17 mouse cellular contexts compared by ENCODE assay signal in genomic region chr6:99660443-99660842, GRCm38 (mm10). TPM values are rescaled to one million over a fixed set of nuclear protein-coding genes. Genes with fewer than 3 reads are reported as not detected.
A peak's percentile ranks its signal among the peaks of the same experiment; 100 is the strongest.
DNase-seq lines count a peak whose midpoint lies in the region; ATAC-seq lines count a peak whose summit lies in the region.
"Had no signal": no experiment of that assay in that cellular context is flagged by ENCODE, and none has a peak within 500 bp of the region (broad histone marks: within the 10 kb centered on the region; RNA-seq: fewer than 3 reads in every experiment).

No protein-coding gene starts in this region.

- ATAC-seq in forebrain, embryonic 14.5 days, result no peak
- no peak for ATAC-seq in forebrain, embryonic 16.5 days
- ATAC-seq in megakaryocyte, adult 5-6 weeks (ENCODE audit: poor library complexity, severe bottlenecking), result no peak
- ATAC-seq in intestine, embryonic 16.5 days, result peak; percentile 19; the same call in 1 of the 2 replicates
- ATAC-seq: forebrain, embryonic 13.5 days; liver, embryonic 12.5 days; Patski had no signal

- H3K4me3 ChIP-seq in forebrain, embryonic 14.5 days (ENCODE audit: low read depth, low read length), result no peak overlapping the region
- H3K4me3 ChIP-seq in forebrain, embryonic 16.5 days (replicated peaks; ENCODE audit: low read length), result no peak overlapping the region
- H3K4me3 ChIP-seq in megakaryocyte, embryonic 14.5 days (replicated peaks), result peak overlapping the region; percentile 59
- H3K4me3 ChIP-seq in intestine, embryonic 16.5 days (ENCODE audit: low read length), result no peak overlapping the region
- H3K4me3 ChIP-seq: forebrain, embryonic 13.5 days; liver, embryonic 12.5 days; stomach, embryonic 15.5 days had no signal

- no peaks in the 10 kb centered on the region; the same call in 1 of the 2 replicates for H3K4me1 ChIP-seq in forebrain, embryonic 14.5 days (ENCODE audit: control insufficient read depth, insufficient read depth, low read length)
- H3K4me1 ChIP-seq in forebrain, embryonic 16.5 days (replicated peaks; ENCODE audit: control insufficient read depth, insufficient read depth, low read length), result peaks cover 9% of the 10 kb centered on the region
- H3K4me1 ChIP-seq in megakaryocyte, embryonic 14.5 days, result peaks cover 76% of the 10 kb centered on the region
- H3K4me1 ChIP-seq in intestine, embryonic 16.5 days (ENCODE audit: control insufficient read depth, insufficient read depth, low read length), result peaks cover 6% of the 10 kb centered on the region
- H3K4me1 ChIP-seq: stomach, embryonic 15.5 days had no signal

- no peaks in the 10 kb centered on the region for H3K36me3 ChIP-seq in forebrain, embryonic 14.5 days (ENCODE audit: control insufficient read depth, insufficient read depth, low read length)
- H3K36me3 ChIP-seq in forebrain, embryonic 16.5 days (ENCODE audit: control insufficient read depth, insufficient read depth), result no peaks in the 10 kb centered on the region
- H3K36me3 ChIP-seq in megakaryocyte, embryonic 14.5 days (replicated peaks; ENCODE audit: low read length), result no peaks in the 10 kb centered on the region
- H3K36me3 ChIP-seq in intestine, embryonic 16.5 days (ENCODE audit: control insufficient read depth, insufficient read depth, low read length), result no peaks in the 10 kb centered on the region
- H3K36me3 ChIP-seq: liver, embryonic 12.5 days; stomach, embryonic 15.5 days had no signal

- DNase-seq in forebrain, embryonic 14.5 days (ENCODE audit: low spot score), result no peak
- peak; percentile 56 for DNase-seq in CD4-positive, CD25-positive, alpha-beta regulatory T cell, adult 2 months (ENCODE audit: low read depth, low spot score)
- DNase-seq in left cerebral cortex, adult 11 months (ENCODE audit: low spot score), result no peak
- DNase-seq in cerebellum, postnatal 36 days, result no peak
- DNase-seq: cerebellum, adult 18-20 months; heart, adult 18-20 months; kidney, adult 11 months; kidney, postnatal 4 days; left cerebral cortex, postnatal 4 days had no signal

- 62% methylated on average over 3 of the region's 3 CpGs for WGBS in forebrain, embryonic 14.5 days
- WGBS in forebrain, embryonic 16.5 days, result 50% methylated on average over 3 of the region's 3 CpGs
- 38% methylated on average over 3 of the region's 3 CpGs for WGBS in intestine, embryonic 16.5 days

- H3K27me3 ChIP-seq in forebrain, embryonic 14.5 days (replicated peaks; ENCODE audit: control insufficient read depth, insufficient read depth, low read length), result no peaks in the 10 kb centered on the region
- no peaks in the 10 kb centered on the region for H3K27me3 ChIP-seq in forebrain, embryonic 16.5 days (replicated peaks; ENCODE audit: control insufficient read depth, insufficient read depth, low read length)
- H3K27me3 ChIP-seq in megakaryocyte, embryonic 14.5 days (replicated peaks), result peaks cover 2% of the 10 kb centered on the region
- no peaks in the 10 kb centered on the region for H3K27me3 ChIP-seq in intestine, embryonic 16.5 days (replicated peaks; ENCODE audit: control insufficient read depth, insufficient read depth, low read length)
- H3K27me3 ChIP-seq: forebrain, embryonic 13.5 days; Patski; stomach, embryonic 15.5 days had no signal

- no peaks in the 10 kb centered on the region for H3K9me3 ChIP-seq in forebrain, embryonic 14.5 days (replicated peaks; ENCODE audit: control insufficient read depth, low read length)
- H3K9me3 ChIP-seq in forebrain, embryonic 16.5 days (ENCODE audit: control insufficient read depth, low read length), result no peaks in the 10 kb centered on the region
- H3K9me3 ChIP-seq in megakaryocyte, embryonic 14.5 days, result no peaks in the 10 kb centered on the region
- H3K9me3 ChIP-seq in intestine, embryonic 16.5 days (ENCODE audit: control insufficient read depth, low read length), result no peaks in the 10 kb centered on the region
- H3K9me3 ChIP-seq: forebrain, embryonic 13.5 days; liver, embryonic 12.5 days; stomach, embryonic 15.5 days had no signal

- H3K4me2 ChIP-seq in forebrain, embryonic 14.5 days (ENCODE audit: low read length), result no peak overlapping the region
- H3K4me2 ChIP-seq in forebrain, embryonic 16.5 days (ENCODE audit: low read length), result no peak overlapping the region
- no peak overlapping the region for H3K4me2 ChIP-seq in intestine, embryonic 16.5 days (ENCODE audit: low read depth, low read length)
- H3K4me2 ChIP-seq: forebrain, embryonic 13.5 days; liver, embryonic 12.5 days; stomach, embryonic 15.5 days had no signal

- peak overlapping the region; percentile 14; the same call in 1 of the 2 replicates for H3K27ac ChIP-seq in forebrain, embryonic 14.5 days (ENCODE audit: low read depth, low read length)
- H3K27ac ChIP-seq in forebrain, embryonic 16.5 days (ENCODE audit: low read length), result no peak overlapping the region
- peak overlapping the region; percentile 26; the same call in 1 of the 2 replicates for H3K27ac ChIP-seq in intestine, embryonic 16.5 days (ENCODE audit: low read length)
- H3K27ac ChIP-seq: forebrain, embryonic 13.5 days; liver, embryonic 12.5 days; stomach, embryonic 15.5 days had no signal

- H3K9ac ChIP-seq in forebrain, embryonic 14.5 days (ENCODE audit: low read length), result no peak overlapping the region
- no peak overlapping the region for H3K9ac ChIP-seq in forebrain, embryonic 16.5 days (replicated peaks; ENCODE audit: low read depth, low read length)
- H3K9ac ChIP-seq in intestine, embryonic 16.5 days (ENCODE audit: low read depth, low read length), result no peak overlapping the region
- H3K9ac ChIP-seq: forebrain, embryonic 13.5 days; liver, embryonic 12.5 days; stomach, embryonic 15.5 days had no signal

RNA-seq across cellular contexts. Expression of gene Eif4e3, which starts 6.1 kb away (rescaled TPM):
- 8.8 and 9.5 TPM in 2 replicates for polyA plus RNA-seq in forebrain, embryonic 14.5 days (2014; fragmentation: Nextera tagmentation; extraction: Ambion mirVana)
- 8.8 and 10.2 TPM in 2 replicates for polyA plus RNA-seq in forebrain, embryonic 16.5 days (2015; fragmentation: Nextera tagmentation; extraction: Ambion mirVana)
- polyA plus RNA-seq in megakaryocyte, embryonic 14.5 days (2012; ENCODE audit: insufficient read depth, low replicate concordance), result 1.00 TPM in 1 of 2 replicates, not detected in the other
- 48.3 and 53.0 TPM in 2 replicates for total RNA-seq in megakaryocyte, adult 5-6 weeks (2015)
- 45.4 and 56.4 TPM in 2 replicates for total RNA-seq in megakaryocyte, adult 5-6 weeks (2017)
- 9.0 and 10.1 TPM in 2 replicates for polyA plus RNA-seq in intestine, embryonic 16.5 days (2015; fragmentation: Nextera tagmentation; extraction: Ambion mirVana)

RNA-seq across cellular contexts. Expression of gene Gm20696, which starts 6.2 kb away (rescaled TPM):
- polyA plus RNA-seq in forebrain, embryonic 14.5 days (2014; fragmentation: Nextera tagmentation; extraction: Ambion mirVana), result 0.99 and 2.3 TPM in 2 replicates
- polyA plus RNA-seq in forebrain, embryonic 16.5 days (2015; fragmentation: Nextera tagmentation; extraction: Ambion mirVana), result 3.0 and 6.3 TPM in 2 replicates
- not detected in 2 replicates for polyA plus RNA-seq in megakaryocyte, embryonic 14.5 days (2012; ENCODE audit: insufficient read depth, low replicate concordance)
- total RNA-seq in megakaryocyte, adult 5-6 weeks (2015), result 9.6 and 12.1 TPM in 2 replicates
- total RNA-seq in megakaryocyte, adult 5-6 weeks (2017), result 4.4 and 4.8 TPM in 2 replicates
- 1.7 and 2.4 TPM in 2 replicates for polyA plus RNA-seq in intestine, embryonic 16.5 days (2015; fragmentation: Nextera tagmentation; extraction: Ambion mirVana)

RNA-seq across cellular contexts. Expression of gene Gpr27, which starts 32.0 kb away (rescaled TPM):
- 14.7 and 16.4 TPM in 2 replicates for polyA plus RNA-seq in forebrain, embryonic 14.5 days (2014; fragmentation: Nextera tagmentation; extraction: Ambion mirVana)
- polyA plus RNA-seq in forebrain, embryonic 16.5 days (2015; fragmentation: Nextera tagmentation; extraction: Ambion mirVana), result 17.3 and 17.6 TPM in 2 replicates
- 0.15 TPM in 1 of 2 replicates, not detected in the other for polyA plus RNA-seq in megakaryocyte, embryonic 14.5 days (2012; ENCODE audit: insufficient read depth, low replicate concordance)
- total RNA-seq in megakaryocyte, adult 5-6 weeks (2015), result 4.1 and 5.1 TPM in 2 replicates
- total RNA-seq in megakaryocyte, adult 5-6 weeks (2017), result 4.2 and 4.7 TPM in 2 replicates
- polyA plus RNA-seq in intestine, embryonic 16.5 days (2015; fragmentation: Nextera tagmentation; extraction: Ambion mirVana), result 1.2 TPM in 2 replicates
